Mouse (Mus musculus) heart, adult 8-10 months (tissue): ENCODE measurements at regions not wholly inside any gene's neighbourhood (a gene's known extent, or its start where the extent isn't known, plus 50 kb on each side); places are given as distances from the start of the nearest gene placed in this dataset.

ENCODE experiments used
- DNase-seq: peaks from one replicate; pipeline ENCODE4 v3.0.0; 2022; ENCODE audit warnings: low spot score

GRCm38 (mm10) chr7:83077035-83077918 lies 210.1 kb downstream of the Mex3b start:
- DNase-seq, result no peak

GRCm38 (mm10) chr7:83077919-83078265 lies 210.8 kb downstream of the Mex3b start:
- DNase-seq, result no peak

GRCm38 (mm10) chr7:83078695-83079094 lies 211.6 kb downstream of the Mex3b start:
- no peak for DNase-seq

- DNase-seq, result no peak
Measured at GRCm38 (mm10) chr7:83079842-83080241, 212.7 kb downstream of the Mex3b start.

- no peak for DNase-seq
Measured at GRCm38 (mm10) chr7:83084496-83085082, 217.5 kb downstream of the Mex3b start.

- DNase-seq, result no peak
Measured at GRCm38 (mm10) chr7:83085547-83086158, 218.5 kb downstream of the Mex3b start.

GRCm38 (mm10) chr7:83087408-83087807 lies 220.3 kb downstream of the Mex3b start:
- DNase-seq, result no peak

- DNase-seq, result no peak
Measured at GRCm38 (mm10) chr7:83088125-83088524, 221.0 kb downstream of the Mex3b start.

- DNase-seq, result no peak
Measured at GRCm38 (mm10) chr7:83089330-83089982, 222.3 kb downstream of the Mex3b start.

DNA sequence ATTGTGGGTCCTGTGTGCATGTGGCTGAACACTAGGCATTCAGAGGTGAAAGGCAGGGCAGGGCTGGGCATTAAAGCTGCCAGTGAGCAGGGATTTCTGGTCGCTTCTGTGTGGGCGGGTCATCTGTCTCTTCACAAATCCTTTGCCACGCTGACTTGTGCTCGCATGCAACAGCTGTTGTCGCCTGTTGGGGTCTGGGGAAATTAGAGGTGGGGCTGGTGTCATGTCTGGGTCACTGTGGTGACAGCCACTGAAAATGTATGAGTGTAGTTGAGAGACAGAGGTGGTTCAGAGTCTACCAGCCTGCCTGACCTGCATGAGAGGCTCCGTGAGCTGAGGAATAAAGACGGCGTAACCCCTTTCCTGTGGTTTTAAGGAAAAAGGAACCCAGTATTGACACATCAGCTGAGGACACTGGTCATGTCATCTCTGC lies 226.8 kb downstream of the Mex3b start:
- DNase-seq, result no peak

GRCm38 (mm10) chr7:83094899-83095298 lies 227.8 kb downstream of the Mex3b start:
- no peak for DNase-seq

GRCm38 (mm10) chr7:83095593-83095992 lies 228.5 kb downstream of the Mex3b start:
- DNase-seq, result no peak

- DNase-seq, result no peak
Measured at GRCm38 (mm10) chr7:83104426-83104825, 237.3 kb downstream of the Mex3b start.

DNA sequence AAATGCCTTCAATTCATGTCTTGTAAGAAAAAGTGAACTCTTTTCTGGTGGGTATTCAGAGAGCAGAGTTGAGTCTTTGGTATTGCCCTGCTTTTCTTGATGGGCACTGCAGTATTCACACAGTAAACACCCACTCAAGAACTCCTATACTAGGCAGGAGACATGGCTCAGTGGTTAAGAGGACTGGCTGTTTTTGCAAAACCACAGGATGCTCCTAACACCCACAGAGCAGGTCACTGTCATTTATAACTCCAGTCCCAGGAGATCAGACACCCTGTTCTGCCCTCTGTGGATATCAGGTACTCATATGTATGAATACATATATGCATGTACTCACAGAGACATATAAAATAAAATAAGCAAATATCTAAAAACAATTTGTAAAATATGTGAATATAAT lies 238.5 kb downstream of the Mex3b start:
- DNase-seq, result no peak

DNA sequence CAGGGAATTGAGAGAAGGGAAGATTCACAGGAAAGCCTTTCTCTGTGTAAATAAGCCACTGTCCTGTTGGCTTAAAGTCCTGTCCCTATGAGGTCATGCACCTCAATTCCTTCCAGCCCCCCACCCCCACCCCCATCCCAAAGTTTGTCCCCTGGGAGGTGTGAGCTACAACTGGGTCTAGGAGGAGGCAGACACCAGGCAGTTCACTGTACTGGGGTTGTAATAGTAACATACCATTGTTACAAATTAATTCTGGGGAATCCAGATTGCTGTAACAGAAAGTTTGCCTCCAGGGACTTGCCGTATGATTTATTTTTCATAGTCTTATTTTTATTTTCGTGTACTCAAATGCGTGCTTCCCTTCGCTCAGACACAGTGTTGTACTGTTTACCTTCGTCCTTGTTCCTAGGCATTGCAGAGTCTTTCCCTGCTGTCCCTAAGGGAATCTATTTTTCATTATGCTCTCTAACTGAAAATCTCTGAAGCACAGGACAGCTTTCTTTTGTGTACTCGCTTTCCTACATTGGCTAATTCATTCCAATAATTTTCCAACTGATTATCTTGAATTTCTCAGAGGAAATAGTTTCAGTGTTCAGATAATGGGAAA lies 244.2 kb downstream of the Mex3b start:
- no peak for DNase-seq

- DNase-seq, result no peak
Measured at GRCm38 (mm10) chr7:83116487-83116886, 249.4 kb downstream of the Mex3b start.

GRCm38 (mm10) chr7:83117065-83117464 lies 249.9 kb downstream of the Mex3b start:
- no peak for DNase-seq

DNA sequence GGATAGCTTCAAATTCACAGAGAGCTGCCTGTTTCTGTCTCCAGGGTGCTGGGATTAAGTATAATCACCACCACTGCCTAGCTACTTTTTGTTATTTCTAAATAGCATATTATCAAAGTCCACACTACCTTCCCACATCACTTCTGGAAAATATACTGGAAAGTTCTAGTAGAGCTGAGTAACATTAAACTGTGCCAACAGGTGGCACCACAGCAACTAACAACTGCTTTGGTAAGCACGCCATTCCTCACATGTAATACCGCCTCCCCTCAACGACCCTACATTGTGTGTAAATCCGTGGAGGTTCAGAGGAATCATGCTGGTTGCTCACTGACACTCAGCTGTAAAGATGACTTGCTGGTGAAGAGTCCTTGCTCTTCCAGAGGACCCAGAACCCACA lies 259.1 kb downstream of the Mex3b start:
- DNase-seq, result no peak

- peak; percentile 38 for DNase-seq
Measured at GRCm38 (mm10) chr7:83140216-83140615, 273.1 kb downstream of the Mex3b start.

DNA sequence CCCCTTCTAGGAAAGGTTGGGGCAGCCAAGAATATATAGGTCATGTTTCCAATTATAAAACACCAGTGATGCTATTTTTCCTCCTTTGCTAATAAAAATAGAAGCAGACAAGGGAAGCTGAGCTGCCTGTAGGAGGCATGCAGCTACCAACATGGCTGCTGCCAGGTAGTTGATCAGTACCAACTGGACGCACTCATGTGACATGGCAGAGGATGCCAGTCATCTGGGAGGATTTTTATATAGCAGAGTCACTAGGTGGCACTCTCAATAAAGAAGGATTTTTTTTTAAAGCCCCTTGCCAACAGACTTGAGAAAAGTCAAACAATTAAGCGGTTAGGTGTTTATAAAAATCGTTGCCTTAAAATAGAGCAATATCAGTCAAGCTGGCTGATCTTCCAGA lies 273.5 kb downstream of the Mex3b start:
- DNase-seq, result peak; percentile 41

DNA sequence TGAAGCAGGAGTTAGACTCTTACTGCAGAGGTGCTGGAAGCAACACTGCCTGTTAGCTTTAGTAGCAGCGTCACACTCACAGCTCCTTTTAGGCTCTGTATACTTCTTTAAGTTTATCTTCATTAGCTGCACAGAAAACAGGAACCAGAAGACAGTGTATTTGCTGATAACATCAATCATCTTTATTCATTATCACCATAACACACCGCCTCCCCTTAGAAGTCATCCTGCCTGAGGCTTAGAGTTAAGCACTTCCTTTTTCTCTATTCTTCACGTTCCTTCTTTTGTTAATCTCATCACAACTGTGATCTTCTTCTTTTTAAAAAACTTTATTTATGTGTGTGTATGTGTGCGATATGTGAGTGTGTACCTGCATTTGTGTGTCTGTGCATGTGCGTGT lies 276.9 kb downstream of the Mex3b start:
- DNase-seq, result no peak

GRCm38 (mm10) chr7:83145551-83145950 lies 278.4 kb downstream of the Mex3b start:
- DNase-seq, result no peak
